ENCODE assay signal across 18 mouse cellular contexts in the genomic region with DNA sequence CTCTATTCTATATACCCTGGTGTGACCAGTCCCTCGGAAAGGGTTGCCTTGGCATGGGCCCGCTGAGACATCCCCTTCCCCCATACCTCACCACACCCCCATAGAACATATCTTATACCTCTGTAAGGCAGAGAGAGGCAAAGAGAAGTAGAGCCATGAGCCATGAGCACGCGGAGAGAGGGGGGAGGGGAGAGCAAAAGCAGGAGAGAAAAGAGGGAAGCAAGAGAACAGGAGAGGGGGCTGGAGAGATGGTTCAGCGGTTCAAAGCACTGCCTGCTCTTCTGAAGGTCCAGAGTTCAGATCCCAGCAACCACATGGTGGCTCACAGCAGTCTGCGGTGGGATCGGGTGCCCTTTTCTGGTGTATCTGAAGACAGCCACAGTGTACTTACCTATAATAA. TPM values are rescaled to one million over a fixed set of nuclear protein-coding genes. Genes with fewer than 3 reads are reported as not detected.
"Had no signal": no experiment of that assay in that cellular context is flagged by ENCODE, and none has a peak within 500 bp of the region (broad histone marks: within the 10 kb centered on the region; RNA-seq: fewer than 3 reads in every experiment).

No protein-coding gene starts in this region.

- H3K27me3 ChIP-seq: limb, embryonic 12.5 days; megakaryocyte, embryonic 14.5 days had no signal

- DNase-seq: kidney, adult 2 months; lung, adult 2 months; lung, postnatal 4 days; retina, postnatal 1 day; right cerebral cortex, postnatal 4 days; spleen, adult 18-20 months had no signal

- H3K4me2 ChIP-seq: limb, embryonic 12.5 days; midbrain, embryonic 12.5 days had no signal

- H3K9ac ChIP-seq: limb, embryonic 12.5 days; midbrain, embryonic 12.5 days had no signal

- H3K27ac ChIP-seq: left cerebral cortex, adult 2 months; limb, embryonic 12.5 days; midbrain, embryonic 12.5 days had no signal

- H3K36me3 ChIP-seq: limb, embryonic 12.5 days; midbrain, embryonic 12.5 days had no signal

- H3K9me3 ChIP-seq: limb, embryonic 12.5 days; megakaryocyte, embryonic 14.5 days; midbrain, embryonic 12.5 days had no signal

- H3K4me3 ChIP-seq: left cerebral cortex, adult 2 months; limb, embryonic 12.5 days; megakaryocyte, embryonic 14.5 days; midbrain, embryonic 12.5 days; myocyte had no signal

- ATAC-seq: intestine, embryonic 16.5 days; lung, postnatal 0 days had no signal

RNA-seq across cellular contexts. Expression of gene Padi6, which starts 51.0 kb away (rescaled TPM):
- total RNA-seq: layer of hippocampus, postnatal 25 days; left cerebral cortex, adult 2 months; liver, adult 2 months had no signal
- polyA plus RNA-seq: kidney, adult 2 months; kidney, embryonic 16.5 days; limb, embryonic 12.5 days; liver, adult 2 months; lung, adult 2 months; lung, postnatal 0 days; midbrain, embryonic 12.5 days; neural tube, embryonic 11.5 days; stomach, embryonic 14.5 days had no signal
